ENCODE assay signal across 39 mouse cellular contexts in the genomic region with DNA sequence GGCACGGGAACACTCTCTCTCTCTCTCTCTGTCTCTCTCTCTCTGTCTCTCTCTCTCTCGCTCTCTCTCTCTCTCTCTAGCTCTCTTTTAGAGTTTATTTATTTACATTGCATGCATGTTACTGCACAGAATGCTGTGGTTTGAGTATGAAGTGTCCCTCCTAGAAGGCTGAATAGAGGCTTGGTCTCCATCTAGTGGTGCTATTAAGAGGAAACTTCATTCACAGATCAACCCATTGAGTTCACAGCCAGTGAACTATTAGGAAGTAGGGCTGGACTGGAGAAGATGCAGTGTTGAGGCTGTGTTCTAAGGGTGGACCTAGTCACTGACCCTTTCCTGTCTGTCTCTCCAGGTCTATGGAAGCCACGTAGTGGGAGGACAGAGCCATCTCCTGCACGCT. TPM values are rescaled to one million over a fixed set of nuclear protein-coding genes. Genes with fewer than 3 reads are reported as not detected.
DNase-seq lines count a peak whose midpoint lies in the region; ATAC-seq and TF ChIP-seq lines count a peak whose summit lies in the region.
"Had no signal": no experiment of that assay in that cellular context is flagged by ENCODE, and none has a peak within 500 bp of the region (broad histone marks: within the 10 kb centered on the region; RNA-seq: fewer than 3 reads in every experiment).

No protein-coding gene starts in this region.

- 81% methylated on average over 4 of the region's 4 CpGs for WGBS in midbrain, postnatal 0 days
- WGBS in midbrain, embryonic 11.5 days: 80% methylated on average over 4 of the region's 4 CpGs

- H3K4me3 ChIP-seq in layer of hippocampus, adult 2 months: no peak overlapping the region
- no peak overlapping the region for H3K4me3 ChIP-seq in midbrain, postnatal 0 days (ENCODE audit: low read depth, low read length)
- no peak overlapping the region for H3K4me3 ChIP-seq in midbrain, embryonic 11.5 days (ENCODE audit: low read depth, low read length)
- H3K4me3 ChIP-seq: erythroblast, embryonic 14.5 days; limb, embryonic 13.5 days; liver, embryonic 12.5 days; megakaryocyte, embryonic 14.5 days; neural tube, embryonic 15.5 days; stomach, embryonic 15.5 days had no signal

- no peak overlapping the region for H3K4me2 ChIP-seq in midbrain, postnatal 0 days (ENCODE audit: low read depth, low read length, poor library complexity, severe bottlenecking)
- H3K4me2 ChIP-seq in midbrain, embryonic 11.5 days: no peak overlapping the region
- H3K4me2 ChIP-seq: heart, embryonic 11.5 days; hindbrain, embryonic 14.5 days; limb, embryonic 13.5 days; liver, embryonic 12.5 days; neural tube, embryonic 15.5 days; stomach, embryonic 15.5 days had no signal

- H3K36me3 ChIP-seq in midbrain, postnatal 0 days (ENCODE audit: insufficient read depth, low read length): no peaks in the 10 kb centered on the region
- no peaks in the 10 kb centered on the region for H3K36me3 ChIP-seq in midbrain, embryonic 11.5 days (ENCODE audit: control insufficient read depth, insufficient read depth, low read length)
- H3K36me3 ChIP-seq: limb, embryonic 13.5 days; liver, embryonic 12.5 days; neural tube, embryonic 15.5 days; stomach, embryonic 15.5 days had no signal

- H3K27ac ChIP-seq in layer of hippocampus, adult 2 months: no peak overlapping the region
- H3K27ac ChIP-seq in midbrain, postnatal 0 days (ENCODE audit: low read depth, low read length): no peak overlapping the region
- H3K27ac ChIP-seq in midbrain, embryonic 11.5 days (ENCODE audit: low read depth, low read length): no peak overlapping the region
- H3K27ac ChIP-seq: hindbrain, embryonic 14.5 days; limb, embryonic 13.5 days; liver, embryonic 12.5 days; neural tube, embryonic 15.5 days; stomach, embryonic 15.5 days had no signal

- H3K9me3 ChIP-seq in midbrain, postnatal 0 days (ENCODE audit: low read length): no peaks in the 10 kb centered on the region
- no peaks in the 10 kb centered on the region for H3K9me3 ChIP-seq in midbrain, embryonic 11.5 days (ENCODE audit: control insufficient read depth, low read length)
- H3K9me3 ChIP-seq: limb, embryonic 13.5 days; liver, embryonic 12.5 days; neural tube, embryonic 15.5 days; stomach, embryonic 15.5 days had no signal

- H3K4me1 ChIP-seq in midbrain, postnatal 0 days (ENCODE audit: insufficient read depth, low read length): no peaks in the 10 kb centered on the region
- no peaks in the 10 kb centered on the region for H3K4me1 ChIP-seq in midbrain, embryonic 11.5 days (ENCODE audit: control insufficient read depth, insufficient read depth, low read length)
- H3K4me1 ChIP-seq: limb, embryonic 13.5 days; liver, embryonic 12.5 days; megakaryocyte, embryonic 14.5 days; neural tube, embryonic 15.5 days; stomach, embryonic 15.5 days had no signal

- no peaks in the 10 kb centered on the region for H3K27me3 ChIP-seq in midbrain, postnatal 0 days (ENCODE audit: insufficient read depth, low read length)
- no peaks in the 10 kb centered on the region for H3K27me3 ChIP-seq in midbrain, embryonic 11.5 days (ENCODE audit: control insufficient read depth, insufficient read depth, low read length)
- H3K27me3 ChIP-seq: limb, embryonic 13.5 days; liver, embryonic 12.5 days; neural tube, embryonic 15.5 days; stomach, embryonic 15.5 days had no signal

- ATAC-seq in midbrain, postnatal 0 days (ENCODE audit: low FRiP score): no peak
- no peak for ATAC-seq in midbrain, embryonic 11.5 days (ENCODE audit: low FRiP score)
- ATAC-seq: activated CD4-positive, CD25-positive, alpha-beta regulatory T cell, adult 4 months; CD4-positive, CD25-positive, alpha-beta regulatory T cell, adult 4 months; inflammation-experienced regulatory T-cells, adult 6 months; liver, embryonic 12.5 days had no signal

- TF ChIP-seq CTCF in layer of hippocampus, adult 2 months (conservative IDR thresholded peaks at IDR 0.05): peak; percentile 63
- peak; percentile 65 for TF ChIP-seq CTCF in midbrain, postnatal 0 days (IDR thresholded peaks at IDR 0.05)

- peak; percentile 28 for DNase-seq in heart, adult 11 months
- no peak for DNase-seq in heart, adult 18-20 months
- DNase-seq in layer of hippocampus, adult 2 months (ENCODE audit: low spot score in 2 of 2): no peak
- no peak for DNase-seq in layer of hippocampus, adult 9-10 months (ENCODE audit: low spot score)
- DNase-seq in midbrain, postnatal 0 days (ENCODE audit: low spot score): no peak
- no peak for DNase-seq in midbrain, embryonic 11.5 days (ENCODE audit: low spot score, missing footprints)
- no peak for DNase-seq in urinary bladder, postnatal 10 days (ENCODE audit: low spot score)
- DNase-seq: adrenal gland, adult 2 months; adrenal gland, postnatal 36 days; cerebellum, adult 18-20 months; cerebellum, postnatal 14 days; gastrocnemius, postnatal 10 days; heart, postnatal 4 days; kidney, adult 2 months; kidney, postnatal 10 days; lung, adult 18-20 months; midbrain, embryonic 14.5 days; retina, postnatal 1 day; right cerebral cortex, postnatal 14 days; thymus, postnatal 14 days had no signal

- no peak overlapping the region for H3K9ac ChIP-seq in midbrain, postnatal 0 days (replicated peaks; ENCODE audit: low read length, poor library complexity, severe bottlenecking)
- no peak overlapping the region for H3K9ac ChIP-seq in midbrain, embryonic 11.5 days (ENCODE audit: low read length)
- H3K9ac ChIP-seq: hindbrain, embryonic 14.5 days; limb, embryonic 13.5 days; liver, embryonic 12.5 days; neural tube, embryonic 15.5 days; stomach, embryonic 15.5 days had no signal

RNA-seq across cellular contexts. Expression of a gene that starts 22.4 kb away (rescaled TPM):
- total RNA-seq in heart, adult 18-20 months (2021): 100 to 1,000 TPM; 180 to 184 TPM
- total RNA-seq in layer of hippocampus, adult 2 months (2021): 100 to 1,000 TPM; 350 to 351 TPM
- 88.8 and 114 TPM in 2 replicates for total RNA-seq in midbrain, postnatal 0 days (2014; rRNA removed)
- 60.5 and 76.2 TPM in 2 replicates for polyA plus RNA-seq in midbrain, postnatal 0 days (2015; fragmentation: Nextera tagmentation; extraction: Ambion mirVana)
- 194 and 220 TPM in 2 replicates for polyA plus RNA-seq in midbrain, embryonic 11.5 days (2014; fragmentation: Nextera tagmentation; extraction: Ambion mirVana)

RNA-seq across cellular contexts. Expression of a gene that starts 36.7 kb away (rescaled TPM):
- not detected for total RNA-seq in heart, adult 18-20 months (2021)
- total RNA-seq in layer of hippocampus, adult 2 months (2021): under 1 TPM; 0.22 to 0.31 TPM
- not detected in 2 replicates for total RNA-seq in midbrain, postnatal 0 days (2014; rRNA removed)
- polyA plus RNA-seq in midbrain, postnatal 0 days (2015; fragmentation: Nextera tagmentation; extraction: Ambion mirVana): not detected in 2 replicates
- not detected in 2 replicates for polyA plus RNA-seq in midbrain, embryonic 11.5 days (2014; fragmentation: Nextera tagmentation; extraction: Ambion mirVana)
- total RNA-seq: adrenal gland, adult 2 months; adrenal gland, postnatal 36 days; gastrocnemius, postnatal 10 days; heart, postnatal 4 days; left cerebral cortex, adult 18-20 months had no signal
- polyA plus RNA-seq: activated CD4-positive, CD25-positive, alpha-beta regulatory T cell, adult 4 months; adrenal gland, adult 2 months; brain, embryonic 14.5 days; CD4-positive, CD25-positive, alpha-beta regulatory T cell, adult 4 months; cortical plate, adult 2 months; embryonic facial prominence, embryonic 14.5 days; erythroblast, embryonic 14.5 days; forebrain, embryonic 11.5 days; heart, embryonic 11.5 days; heart, embryonic 16.5 days; hindbrain, embryonic 14.5 days; inflammation-experienced regulatory T-cells, adult 6 months; kidney, adult 2 months; large intestine, adult 2 months; limb, embryonic 13.5 days; liver, embryonic 12.5 days; midbrain, embryonic 14.5 days; neural tube, embryonic 15.5 days; stomach, embryonic 15.5 days; urinary bladder, adult 2 months had no signal
